Mouse (Mus musculus): Measurements from ENCODE around the gene Ddi2. TPM values are rescaled to one million over a fixed set of nuclear protein-coding genes. Genes with fewer than 3 reads are reported as not detected.

Ddi2 gene
- polyA plus RNA-seq, 1 experiment from 2014 or later, result 16.0 TPM

DNA sequence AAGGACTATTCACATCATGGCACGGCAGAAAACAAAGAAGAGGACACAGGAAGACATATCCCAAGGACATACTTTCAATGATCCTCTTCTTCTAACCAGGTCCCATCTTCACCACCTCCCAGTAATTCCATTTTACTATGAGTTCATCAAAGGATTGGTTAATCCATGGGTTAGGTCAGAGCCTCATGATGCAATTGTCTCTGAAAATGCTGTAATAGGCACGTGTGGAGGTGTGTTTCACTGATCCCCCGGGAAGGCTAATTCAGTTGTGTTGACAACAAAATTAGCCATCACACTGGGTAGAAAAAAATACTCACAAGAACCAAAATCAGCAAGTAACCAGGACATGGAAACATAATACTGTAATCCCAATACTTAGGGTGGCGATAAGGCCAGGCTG is 5.6 kb downstream of the Ddi2 start:
- ATAC-seq (ENCODE audit: low FRiP score), result no peak
- Histone ChIP-seq H3K4me2 (no peak overlapping the region), H3K36me3 (peaks cover 15% of the 10 kb centered on the region), H3K4me1 (replicated peaks) (peaks cover 33% of the 10 kb centered on the region), H3K9me3 (no peaks in the 10 kb centered on the region), H3K4me3 (no peak overlapping the region), H3K27ac (no peak overlapping the region), H3K9ac (no peak overlapping the region), H3K27me3 (no peaks in the 10 kb centered on the region)
- 80% methylated on average over 4 of the region's 4 CpGs for WGBS

DNA sequence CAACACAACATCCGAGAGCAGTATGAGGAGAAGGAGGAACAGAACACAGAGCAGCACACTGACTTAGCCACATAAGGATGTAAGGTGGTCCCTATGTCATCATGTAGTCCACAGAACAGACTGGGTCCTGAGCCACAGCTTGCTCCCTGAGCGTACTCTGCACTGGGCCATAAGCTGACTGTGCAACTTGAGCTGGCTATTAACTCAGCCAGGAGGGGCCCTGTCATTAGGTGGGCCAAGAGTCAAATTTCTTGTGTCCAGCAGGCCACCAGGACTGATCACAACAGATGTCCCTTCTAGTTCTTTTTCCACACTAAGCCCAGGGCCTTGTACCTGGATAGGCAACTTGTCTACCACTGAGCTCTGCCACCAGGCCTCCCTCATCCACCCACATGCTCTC is 8.2 kb downstream of the Ddi2 start:
- H3K9me3 ChIP-seq, result no peaks in the 10 kb centered on the region
- H3K27ac ChIP-seq, result no peak overlapping the region
- no peak overlapping the region for H3K4me3 ChIP-seq
- no peak overlapping the region for H3K4me2 ChIP-seq
- H3K4me1 ChIP-seq (replicated peaks), result peaks cover 9% of the 10 kb centered on the region; the same call in 1 of the 2 replicates
- no peaks in the 10 kb centered on the region for H3K27me3 ChIP-seq
- 76% methylated on average over 2 of the region's 2 CpGs for WGBS
- no peak overlapping the region for H3K9ac ChIP-seq
- ATAC-seq (ENCODE audit: low FRiP score), result no peak
- peaks cover 38% of the 10 kb centered on the region for H3K36me3 ChIP-seq

DNA sequence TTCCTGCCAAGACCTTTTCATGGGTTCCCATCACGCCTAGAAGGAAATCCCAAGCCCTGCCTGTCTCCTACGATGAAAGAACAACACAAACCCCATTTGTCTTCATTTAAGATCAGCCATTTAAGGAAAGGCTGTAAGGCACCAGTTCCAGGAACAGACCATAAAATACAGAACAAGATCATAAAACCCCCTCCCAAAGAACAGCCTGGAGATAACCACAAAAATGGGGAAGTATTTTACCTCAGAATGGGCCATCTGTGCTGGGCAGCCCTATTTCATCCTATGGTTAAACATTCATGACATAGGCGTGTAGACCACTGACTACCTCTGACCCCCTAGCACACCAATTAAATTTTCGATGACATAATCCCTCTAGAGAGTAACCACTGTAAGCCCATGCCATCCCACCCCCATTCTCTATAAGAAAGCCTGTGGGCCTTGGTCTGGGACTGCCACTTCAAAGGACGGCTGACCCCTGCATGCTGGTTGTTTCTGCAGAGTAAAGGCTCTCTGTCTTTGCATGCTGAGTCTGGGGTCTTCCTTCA is 9.5 kb downstream of the Ddi2 start:
- Histone ChIP-seq H3K27ac (no peak overlapping the region), H3K4me1 (replicated peaks) (peaks cover 5% of the 10 kb centered on the region; the same call in 1 of the 2 replicates), H3K9me3 (no peaks in the 10 kb centered on the region), H3K4me3 (no peak overlapping the region), H3K4me2 (no peak overlapping the region), H3K9ac (no peak overlapping the region), H3K36me3 (peaks cover 51% of the 10 kb centered on the region), H3K27me3 (no peaks in the 10 kb centered on the region)
- WGBS, result 90% methylated on average over 5 of the region's 5 CpGs
- no peak for ATAC-seq (ENCODE audit: low FRiP score)

DNA sequence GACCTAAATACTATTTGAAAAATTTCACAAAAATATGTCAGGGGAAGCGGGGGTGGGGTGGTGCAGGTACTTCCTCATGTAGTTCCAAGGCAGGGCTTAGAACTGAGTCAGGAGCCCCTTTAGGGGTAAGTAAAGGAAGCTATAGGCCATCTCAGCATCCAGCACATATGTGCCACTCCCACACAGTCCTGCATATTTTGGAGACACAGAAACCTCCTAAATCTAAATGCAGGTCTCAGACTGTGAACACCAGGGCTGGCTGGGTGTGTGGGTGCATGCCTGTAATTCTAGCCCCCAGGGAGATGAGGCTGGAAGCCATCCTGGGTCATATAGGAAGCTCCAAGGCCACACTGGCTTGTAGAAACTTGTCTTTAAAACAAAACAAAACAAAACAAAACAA is 12.0 kb downstream of the Ddi2 start:
- H3K27ac ChIP-seq, result no peak overlapping the region
- no peaks in the 10 kb centered on the region for H3K9me3 ChIP-seq

DNA sequence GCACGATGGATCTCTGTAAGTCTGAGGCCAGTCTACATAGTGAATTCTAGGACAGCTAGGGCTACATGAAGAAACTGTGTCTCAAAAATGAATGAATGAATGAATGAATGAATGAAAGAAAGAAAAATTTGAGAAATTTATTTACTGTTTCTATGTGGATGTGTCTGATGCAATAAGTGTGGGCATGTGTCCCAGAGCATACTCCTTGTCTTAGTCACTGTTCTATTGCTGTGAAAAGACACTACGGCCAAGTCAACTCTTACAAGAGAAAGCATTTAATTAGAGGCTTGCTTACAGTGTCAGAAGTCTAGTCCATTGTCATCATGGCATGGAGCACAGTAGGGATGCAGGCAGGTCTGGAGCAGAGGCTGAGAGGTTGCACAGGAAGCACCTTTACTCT is 14.2 kb downstream of the Ddi2 start:
- H3K4me3 ChIP-seq, result no peak overlapping the region
- no peak overlapping the region for H3K27ac ChIP-seq
- H3K4me2 ChIP-seq, result no peak overlapping the region
- no peaks in the 10 kb centered on the region for H3K9me3 ChIP-seq
- H3K36me3 ChIP-seq, result peaks cover 94% of the 10 kb centered on the region
- no peak overlapping the region for H3K9ac ChIP-seq
- no peak for ATAC-seq (ENCODE audit: low FRiP score)
- H3K27me3 ChIP-seq, result no peaks in the 10 kb centered on the region
- 96% methylated on average over 2 of the region's 2 CpGs for WGBS
- H3K4me1 ChIP-seq (replicated peaks), result no peaks in the 10 kb centered on the region

More for the DNA sequence above, 12.0 kb downstream of the Ddi2 start:
- peaks cover 71% of the 10 kb centered on the region for H3K36me3 ChIP-seq
- peaks cover 5% of the 10 kb centered on the region; the same call in 1 of the 2 replicates for H3K4me1 ChIP-seq (replicated peaks)
- no peak overlapping the region for H3K9ac ChIP-seq
- WGBS, result 96% methylated on average over 1 of the region's 1 CpGs
- ATAC-seq (ENCODE audit: low FRiP score), result no peak
- H3K4me2 ChIP-seq, result no peak overlapping the region
- H3K4me3 ChIP-seq, result no peak overlapping the region
- no peaks in the 10 kb centered on the region for H3K27me3 ChIP-seq

DNA sequence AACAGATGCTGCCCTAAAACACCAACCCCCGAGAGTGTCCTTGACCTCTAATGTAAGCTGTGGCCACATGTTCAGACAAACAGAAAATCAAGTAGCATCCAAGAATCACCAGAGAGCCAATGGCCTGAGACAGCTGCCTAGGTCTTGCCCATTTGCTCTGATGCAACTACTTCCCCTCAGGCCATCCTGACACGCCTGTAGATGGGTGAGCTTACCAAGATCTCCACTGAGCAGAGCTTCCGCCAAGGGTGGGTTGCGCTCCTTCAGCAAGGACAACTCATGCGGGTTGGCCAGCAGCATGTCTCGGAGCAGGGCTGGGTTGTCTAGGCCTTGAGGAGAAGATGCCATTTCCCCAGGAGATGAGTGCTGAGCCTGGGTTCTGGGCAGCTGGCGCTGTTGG is 15.2 kb downstream of the Ddi2 start:
- H3K4me3 ChIP-seq, result no peak overlapping the region
- H3K9me3 ChIP-seq, result no peaks in the 10 kb centered on the region
- no peak overlapping the region for H3K27ac ChIP-seq
- no peaks in the 10 kb centered on the region for H3K4me1 ChIP-seq (replicated peaks)
- H3K36me3 ChIP-seq, result peaks cover 100% of the 10 kb centered on the region
- no peak overlapping the region for H3K9ac ChIP-seq
- H3K27me3 ChIP-seq, result no peaks in the 10 kb centered on the region
- no peak overlapping the region for H3K4me2 ChIP-seq
- 95% methylated on average over 7 of the region's 7 CpGs for WGBS
- ATAC-seq (ENCODE audit: low FRiP score), result no peak

DNA sequence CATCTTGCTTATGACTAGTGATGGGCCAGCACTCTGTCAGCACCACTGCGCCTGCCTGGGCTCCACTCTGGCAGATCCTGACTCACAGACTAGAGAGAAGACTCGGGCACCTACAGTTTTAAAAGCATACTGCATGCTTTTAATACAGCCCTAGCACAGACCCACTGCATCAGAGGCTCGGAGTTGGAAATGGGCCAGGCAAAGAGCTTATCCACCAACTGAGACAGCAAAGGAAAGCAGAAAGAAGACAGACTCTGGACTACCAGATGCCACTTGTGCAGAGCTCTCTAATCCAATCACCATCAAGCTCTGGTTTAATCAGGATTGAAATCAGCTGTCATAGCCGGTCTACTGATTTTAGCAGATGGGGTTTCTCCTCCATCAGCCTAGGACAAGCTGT is 17.9 kb downstream of the Ddi2 start:
- no peak overlapping the region for H3K9ac ChIP-seq
- no peak overlapping the region for H3K4me3 ChIP-seq
- 86% methylated on average over 4 of the region's 4 CpGs for WGBS
- 0 out of 2 replicates have a peak overlapping the region, but pooled peaks have one; percentile 8 for H3K27ac ChIP-seq
- H3K27me3 ChIP-seq, result no peaks in the 10 kb centered on the region
- H3K36me3 ChIP-seq, result peaks cover 97% of the 10 kb centered on the region
- H3K9me3 ChIP-seq, result no peaks in the 10 kb centered on the region
- no peaks in the 10 kb centered on the region for H3K4me1 ChIP-seq (replicated peaks)
- no peak overlapping the region for H3K4me2 ChIP-seq
- ATAC-seq (ENCODE audit: low FRiP score), result no peak

DNA sequence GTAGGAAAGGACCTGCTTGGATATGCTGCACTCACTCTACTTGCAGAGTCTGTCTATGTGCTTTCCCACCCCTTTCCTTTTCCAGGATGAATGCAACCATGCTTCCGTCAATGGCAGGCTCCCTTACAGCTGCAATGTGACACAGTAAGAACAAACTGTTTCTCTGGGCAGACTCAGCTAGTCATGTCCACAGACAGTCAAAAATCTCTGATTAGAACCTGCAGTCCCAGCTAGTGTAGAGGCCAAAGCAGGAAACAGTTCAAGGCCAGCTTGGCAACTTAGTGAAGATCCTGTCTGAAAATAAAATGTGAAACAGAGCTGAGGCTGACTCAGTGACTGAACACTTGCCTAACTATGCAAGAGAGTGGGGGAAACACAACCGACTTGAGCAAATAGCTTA is 18.6 kb downstream of the Ddi2 start:
- no peak overlapping the region for H3K4me3 ChIP-seq
- no peak overlapping the region for H3K9ac ChIP-seq
- H3K27me3 ChIP-seq, result no peaks in the 10 kb centered on the region
- WGBS, result 90% methylated on average over 2 of the region's 2 CpGs
- no peaks in the 10 kb centered on the region for H3K4me1 ChIP-seq (replicated peaks)
- no peak overlapping the region for H3K27ac ChIP-seq
- no peak overlapping the region for H3K4me2 ChIP-seq
- no peak for ATAC-seq (ENCODE audit: low FRiP score)
- no peaks in the 10 kb centered on the region for H3K9me3 ChIP-seq
- H3K36me3 ChIP-seq, result peaks cover 97% of the 10 kb centered on the region

DNA sequence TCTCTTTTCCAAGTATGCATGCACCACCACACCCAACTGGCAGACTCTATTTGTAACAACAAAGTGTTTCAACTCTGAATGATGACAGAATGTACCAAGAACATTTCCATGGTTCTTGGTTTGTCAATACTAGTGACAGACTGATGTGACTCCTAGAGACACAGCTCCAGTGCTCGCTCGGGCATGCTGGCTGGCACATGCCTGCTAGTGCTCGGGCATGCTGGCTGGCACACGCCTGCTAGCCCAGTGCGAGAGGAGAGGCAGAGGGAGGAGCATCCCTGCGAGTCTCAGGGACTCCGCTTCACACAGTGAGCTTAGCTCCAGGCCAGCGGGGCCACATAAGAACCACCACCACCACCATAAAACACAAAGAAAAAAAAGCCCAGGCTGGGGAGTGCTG is 28.5 kb downstream of the Ddi2 start:
- Histone ChIP-seq H3K27ac (no peak overlapping the region), H3K4me1 (replicated peaks) (no peaks in the 10 kb centered on the region), H3K9ac (no peak overlapping the region), H3K4me3 (no peak overlapping the region), H3K4me2 (no peak overlapping the region), H3K9me3 (no peaks in the 10 kb centered on the region), H3K36me3 (peaks cover 93% of the 10 kb centered on the region), H3K27me3 (no peaks in the 10 kb centered on the region)
- no peak for ATAC-seq (ENCODE audit: low FRiP score)
- 94% methylated on average over 8 of the region's 8 CpGs for WGBS

DNA sequence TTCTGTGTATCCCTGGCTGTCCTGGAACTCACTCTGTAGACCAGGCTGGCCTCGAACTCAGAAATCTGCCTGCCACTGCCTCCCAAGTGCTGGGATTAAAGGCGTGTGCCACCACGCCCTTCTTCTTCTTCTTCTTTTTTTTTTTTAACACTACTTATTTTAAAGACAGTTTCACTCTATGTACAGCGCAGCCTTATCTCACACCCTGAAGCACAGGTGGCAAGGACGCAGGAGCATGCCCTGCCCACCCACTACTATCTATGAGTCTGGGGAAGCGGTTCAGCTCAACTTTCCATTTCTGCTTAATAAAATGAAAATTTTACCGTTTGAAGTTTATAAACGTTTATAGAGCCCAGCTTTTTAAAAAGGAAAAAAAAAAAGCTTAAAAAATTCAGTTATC is 34.7 kb downstream of the Ddi2 start:
- H3K27ac ChIP-seq, result no peak overlapping the region
- no peak for ATAC-seq (ENCODE audit: low FRiP score)
- no peaks in the 10 kb centered on the region for H3K27me3 ChIP-seq
- peaks cover 82% of the 10 kb centered on the region for H3K36me3 ChIP-seq
- H3K4me3 ChIP-seq, result no peak overlapping the region
- no peak overlapping the region for H3K4me2 ChIP-seq
- H3K4me1 ChIP-seq (replicated peaks), result no peaks in the 10 kb centered on the region
- H3K9ac ChIP-seq, result no peak overlapping the region
- no peaks in the 10 kb centered on the region for H3K9me3 ChIP-seq
- 95% methylated on average over 8 of the region's 8 CpGs for WGBS

DNA sequence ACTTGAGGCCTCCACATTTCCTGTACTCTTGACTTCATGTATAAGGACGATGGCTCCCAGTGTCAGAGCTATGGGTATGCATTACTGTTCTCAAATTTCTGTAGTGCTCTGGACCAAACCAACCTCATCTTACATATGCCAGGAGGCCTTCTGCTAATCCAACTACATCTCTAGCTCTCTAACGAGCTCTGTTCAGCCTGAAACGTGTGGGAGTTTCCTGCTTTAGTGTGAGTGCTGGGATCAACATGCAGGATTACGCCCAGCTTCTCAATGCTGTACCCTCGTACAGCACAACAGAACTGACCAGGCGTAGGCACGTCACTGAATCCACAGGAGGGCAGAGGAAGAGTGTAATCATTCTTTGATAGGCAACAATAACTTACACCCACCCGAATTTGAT is 36.7 kb downstream of the Ddi2 start:
- H3K9ac ChIP-seq, result no peak overlapping the region
- peaks cover 74% of the 10 kb centered on the region for H3K36me3 ChIP-seq
- ATAC-seq (ENCODE audit: low FRiP score), result no peak
- 86% methylated on average over 8 of the region's 8 CpGs for WGBS
- no peak overlapping the region for H3K4me2 ChIP-seq
- no peaks in the 10 kb centered on the region for H3K27me3 ChIP-seq
- H3K27ac ChIP-seq, result no peak overlapping the region
- no peaks in the 10 kb centered on the region for H3K9me3 ChIP-seq
- no peak overlapping the region for H3K4me3 ChIP-seq
- H3K4me1 ChIP-seq (replicated peaks), result no peaks in the 10 kb centered on the region

DNA sequence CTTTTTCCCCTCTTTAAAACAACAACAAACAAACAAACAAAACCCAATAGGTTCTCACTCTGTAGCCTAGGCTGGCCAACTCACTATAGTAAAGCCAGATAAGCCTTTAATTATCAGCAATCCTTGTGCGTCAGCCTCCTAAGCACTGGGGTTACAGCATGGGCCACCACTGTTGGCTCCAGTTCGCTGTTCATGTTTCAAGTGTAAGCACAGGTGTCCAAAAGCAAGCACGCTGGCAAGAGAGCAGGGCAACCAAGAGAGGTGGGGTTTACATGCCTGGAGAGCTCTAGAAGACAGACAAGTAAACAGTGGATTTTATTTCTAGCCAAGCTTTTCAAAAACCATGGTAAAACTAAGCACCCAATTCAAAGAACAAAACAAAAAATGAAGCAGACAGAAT is 37.1 kb downstream of the Ddi2 start:
- ATAC-seq (ENCODE audit: low FRiP score), result no peak
- WGBS, result 95% methylated on average over 3 of the region's 3 CpGs
- Histone ChIP-seq H3K27ac (no peak overlapping the region), H3K27me3 (no peaks in the 10 kb centered on the region), H3K4me3 (no peak overlapping the region), H3K36me3 (peaks cover 70% of the 10 kb centered on the region), H3K9me3 (no peaks in the 10 kb centered on the region), H3K9ac (no peak overlapping the region), H3K4me2 (no peak overlapping the region), H3K4me1 (replicated peaks) (no peaks in the 10 kb centered on the region)

DNA sequence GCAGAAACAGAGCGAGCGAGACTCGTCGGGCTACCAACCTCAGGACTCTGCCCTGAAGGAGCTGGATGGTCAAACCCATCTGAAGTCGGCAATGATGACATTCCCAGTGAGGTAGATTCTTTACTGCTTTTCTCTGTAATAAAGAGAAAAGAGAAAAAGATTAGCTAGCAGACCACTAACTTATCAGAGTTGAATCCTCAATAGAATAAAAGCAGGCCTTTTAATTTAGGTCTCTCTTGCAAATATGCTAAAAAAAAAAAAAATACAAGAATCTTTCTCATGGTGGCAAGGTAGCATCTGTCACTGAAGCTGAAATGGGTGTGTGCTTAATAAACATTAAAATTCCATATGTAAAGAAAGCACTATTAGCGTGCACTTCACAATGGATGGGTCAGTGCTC is 37.7 kb downstream of the Ddi2 start, which contains the start of gene Rsc1a1:
Rsc1a1 (minus strand) TSS at position 101 of the 400 bp plus-strand sequence.
- ATAC-seq (ENCODE audit: low FRiP score), result no peak
- no peak within 1 kb of the TSS for H3K4me2 ChIP-seq
- no peak within 1 kb of the TSS for H3K4me3 ChIP-seq
- H3K36me3 ChIP-seq, result peaks cover 68% of the 10 kb centered on the region
- H3K27ac ChIP-seq, result no peak within 1 kb of the TSS
- WGBS, result 92% methylated on average over 6 of the region's 6 CpGs
- no peaks in the 10 kb centered on the region for H3K27me3 ChIP-seq
- no peaks in the 10 kb centered on the region for H3K4me1 ChIP-seq (replicated peaks)
- H3K9ac ChIP-seq, result no peak within 1 kb of the TSS
- no peaks in the 10 kb centered on the region for H3K9me3 ChIP-seq
